Mouse (Mus musculus) neutrophil, adult 59 days (primary cell): Measurements from ENCODE around the gene Rbks. TPM values are rescaled to one million over a fixed set of nuclear protein-coding genes. Genes with fewer than 3 reads are reported as not detected.

ENCODE experiments used
- total RNA-seq, 2 experiments: library from RNA; stranded (reverse); gene quantifications; 1 replicate in 1 of 2; 2 replicates in 1 of 2; pipeline ENCODE4 v1.2.4; 2023

The Rbks gene
- total RNA-seq = 10 to 100 TPM; 17.9 to 20.4 TPM

GRCm38 (mm10) chr5:31696971-31697643 lies at the start of gene Rbks:
Gene Rbks, minus strand, starts transcription at chr5:31697627.

DNA sequence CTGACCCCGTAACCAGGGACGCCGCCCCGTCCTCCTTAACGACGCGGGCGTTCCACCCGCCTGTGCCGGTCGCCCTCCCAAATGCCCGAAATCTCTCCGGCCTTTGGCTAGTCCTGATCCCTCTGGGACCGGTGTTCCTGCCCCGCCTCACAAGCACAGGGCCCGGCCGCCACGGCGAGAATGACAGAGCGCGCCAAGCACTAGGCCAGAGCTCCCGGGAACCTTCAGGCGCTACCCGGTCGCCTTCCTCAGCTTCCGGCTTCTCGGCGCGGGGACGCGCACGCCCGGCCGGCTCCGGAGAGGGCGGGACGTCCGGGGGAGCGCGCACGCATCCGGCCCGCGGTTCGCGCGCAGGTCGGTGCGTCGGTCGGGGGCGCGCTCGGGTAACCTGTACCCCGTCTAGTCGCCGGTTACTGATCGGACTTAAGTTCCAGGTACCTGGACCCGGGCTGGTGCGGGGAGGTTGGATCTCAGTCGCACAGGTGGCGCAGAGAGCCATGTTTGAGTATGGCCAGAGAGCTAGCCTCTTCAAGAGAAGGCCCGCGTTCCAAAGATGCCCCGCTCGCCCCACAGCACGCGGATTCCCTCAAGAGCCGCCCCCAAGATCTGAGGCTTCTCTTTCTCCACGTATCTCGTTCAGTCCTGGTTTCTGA lies 343 bp upstream of the Rbks start, which contains the start of gene Babam2:
Gene Babam2 (plus strand): TSS at position 41 of the 653 bp plus-strand sequence.

DNA sequence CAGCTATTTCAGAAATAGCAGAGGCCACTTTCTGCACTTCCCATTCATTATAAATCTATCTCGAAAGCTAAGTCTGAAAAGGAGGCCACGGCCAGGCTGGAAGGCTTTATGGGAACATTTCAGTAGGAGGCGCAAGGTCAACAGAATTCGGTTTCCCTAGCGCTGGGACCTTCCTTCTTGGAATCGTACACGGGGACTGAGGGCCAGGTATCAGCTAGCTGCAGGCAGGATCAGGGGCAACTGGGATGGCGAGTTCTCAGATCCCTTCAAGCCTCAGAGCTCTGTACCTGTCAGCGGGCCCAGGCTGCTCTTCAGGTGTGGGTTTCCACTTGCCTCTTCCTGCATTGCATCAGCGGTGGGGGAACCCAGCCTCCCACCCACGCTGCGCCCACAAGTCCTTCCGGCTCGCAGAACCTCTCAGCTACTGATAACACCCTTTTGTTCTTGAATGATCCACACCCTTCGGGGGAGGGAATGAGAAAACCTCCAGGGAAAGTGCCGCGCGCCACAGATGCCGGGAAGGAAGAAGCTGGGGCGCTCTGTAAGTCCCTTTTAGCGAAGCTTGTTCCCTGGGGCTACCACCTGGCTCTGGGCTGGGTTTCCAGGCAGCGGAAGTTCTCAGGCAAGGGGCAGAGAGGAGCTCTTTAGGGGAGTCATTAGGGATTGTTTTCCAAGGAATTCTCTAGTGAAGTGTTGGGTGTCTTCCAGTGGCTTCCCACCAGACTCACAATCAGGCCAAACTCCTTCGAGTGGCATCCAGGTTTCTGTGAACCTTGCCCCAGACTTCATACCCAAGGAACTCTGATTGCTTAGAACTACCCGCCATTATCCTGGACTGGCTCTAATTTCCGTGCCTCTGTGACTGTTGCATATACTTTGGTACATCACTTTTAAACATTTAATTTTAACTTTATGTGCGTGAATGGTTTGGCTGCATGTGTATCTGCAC lies 100.7 kb downstream of the Rbks start, which contains the start of gene Mrpl33:
Gene Mrpl33 (plus strand): TSS at position 455 of the 949 bp plus-strand sequence.

Other genes with a start within 250 kb of the Rbks start
- 10 to 100 TPM; 14.9 to 15.3 TPM for gene Zfp512, start 245.2 kb downstream of the Rbks start, total RNA-seq
- 1 to 10 TPM in 1 of 2 experiments, under 1 TPM in 1; 0.79 to 1.0 TPM for gene 4930548H24Rik, start 211.9 kb downstream of the Rbks start, total RNA-seq
- 10 to 100 TPM; 31.0 to 39.0 TPM for gene Gpn1, start 202.9 kb downstream of the Rbks start, total RNA-seq
- 10 to 100 TPM; 30.1 to 36.1 TPM for gene Slc4a1ap, start 170.6 kb downstream of the Rbks start, total RNA-seq
- gene Supt7l, start 169.8 kb downstream of the Rbks start, total RNA-seq = 10 to 100 TPM; 10.0 to 12.0 TPM
- 100 to 1,000 TPM; 374 to 437 TPM for gene Mrpl33, start 100.7 kb downstream of the Rbks start, total RNA-seq
- 10 to 100 TPM; 53.4 to 59.4 TPM for gene Babam2, start 57 bp upstream of the Rbks start, total RNA-seq